Mouse (Mus musculus) liver, adult 2 months (tissue): Measurements from ENCODE around the gene Olfr127. TPM values are rescaled to one million over a fixed set of nuclear protein-coding genes. Genes with fewer than 3 reads are reported as not detected.
"Not testable (repeated sequence)": the region's sequence is repeated elsewhere in the genome, so short reads cannot be mapped to it uniquely, and the experiment has no call there.

Experiments used
- DNase-seq: peaks from one replicate; pipeline ENCODE4 v3.0.0-alpha.2; 2011; ENCODE audit warnings: low read depth, low spot score; ENCODE audit errors: extremely low read depth
- H3K27ac ChIP-seq: fragments of 200-500 bp; replicated peaks from 2 replicates; pipeline ENCODE4 v1.5.1; 2012; ENCODE audit warnings: low read depth, mild to moderate bottlenecking, control low read depth, inconsistent platforms, low read length; ENCODE audit not compliant: insufficient read depth
- H3K27me3 ChIP-seq: fragments of 200-500 bp; 2 replicates; pipeline ENCODE4 v1.6.1; 2012; ENCODE audit warnings: mild to moderate bottlenecking, moderate library complexity, low read length, inconsistent platforms; ENCODE audit not compliant: control insufficient read depth, insufficient read depth
- H3K36me3 ChIP-seq: fragments of 200-500 bp; 2 replicates; pipeline ENCODE4 v1.6.1; 2012; ENCODE audit warnings: low read length, inconsistent platforms; ENCODE audit not compliant: control insufficient read depth, insufficient read depth
- H3K4me1 ChIP-seq: fragments of 200-500 bp; 2 replicates; pipeline ENCODE4 v1.6.1; 2011; ENCODE audit warnings: low read length; ENCODE audit not compliant: control insufficient read depth, insufficient read depth
- H3K4me3 ChIP-seq: fragments of 200-500 bp; 2 replicates; pipeline ENCODE4 v1.5.1; 2011; ENCODE audit warnings: low read depth, mild to moderate bottlenecking, control low read depth, low read length, moderate library complexity; ENCODE audit not compliant: insufficient read depth
- H3K79me2 ChIP-seq: fragments of 200-500 bp; 2 replicates; pipeline ENCODE4 v1.6.1; 2012; ENCODE audit warnings: inconsistent platforms, mild to moderate bottlenecking, low read length, moderate library complexity; ENCODE audit not compliant: control insufficient read depth, insufficient read depth
- H3K9ac ChIP-seq: fragments of 200-500 bp; 2 replicates; pipeline ENCODE4 v1.6.1; 2012; ENCODE audit warnings: low read depth, mild to moderate bottlenecking, control low read depth, inconsistent platforms, low read length
- CTCF ChIP-seq: fragments of 200-500 bp; IDR thresholded peaks from 2 replicates; pipeline ENCODE4 v1.5.1; 2011; ENCODE audit warnings: low read depth, low read length, control low read depth
- POLR2A ChIP-seq: fragments of 200-500 bp; IDR thresholded peaks from 2 replicates; pipeline ENCODE4 v1.6.1; 2011; ENCODE audit warnings: low read length, control low read depth; ENCODE audit not compliant: insufficient read depth; ENCODE audit errors: extremely low read depth
- WGBS: fragments of 180-500 bp; shearing (Covaris S2); methylation state at CpG from one replicate; pipeline ENCODE4 v1.1.7; 2018; 5-methylcytosine and 5-hydroxymethylcytosine counted together
- polyA plus RNA-seq: library from polyadenylated mRNA; depleted of rRNA; stranded (reverse); fragments of >200 nt; gene quantifications from 2 replicates; pipeline ENCODE4 v1.2.3, GENCODE M21; 2012; rRNA removed
- total RNA-seq: library from RNA; depleted of rRNA; stranded (reverse); fragments of >200 nt; gene quantifications from 2 replicates; pipeline ENCODE4 v1.2.3, GENCODE M21; 2014; rRNA removed

Gene Olfr127
- total RNA-seq (not detected in 2 replicates), polyA plus RNA-seq (not detected in 2 replicates)

- H3K79me2 ChIP-seq: no peaks in the 10 kb centered on the region
- no peak within 1 kb of the TSS for H3K4me3 ChIP-seq
- no peak for TF ChIP-seq CTCF
- no peak for TF ChIP-seq POLR2A
- H3K27ac ChIP-seq: no peak within 1 kb of the TSS
- no peaks in the 10 kb centered on the region for H3K27me3 ChIP-seq
- H3K4me1 ChIP-seq: no peaks in the 10 kb centered on the region
- H3K36me3 ChIP-seq: no peaks in the 10 kb centered on the region
- DNase-seq: no peak
- H3K9ac ChIP-seq: no peak within 1 kb of the TSS
- WGBS: 60% methylated on average over 1 of the region's 1 CpGs
Measured at GRCm38 (mm10) chr17:37900137-37900536, at the start of gene Olfr127. TSS of gene Olfr127 (plus strand) at chr17:37900437.

GRCm38 (mm10) chr17:37863901-37864300 lies 36.3 kb upstream of the Olfr127 start:
- WGBS: 54% methylated on average over 2 of the region's 2 CpGs
- Histone ChIP-seq H3K36me3 (no peaks in the 10 kb centered on the region), H3K27ac (no peak overlapping the region), H3K27me3 (no peaks in the 10 kb centered on the region), H3K4me3 (no peak overlapping the region), H3K79me2 (no peaks in the 10 kb centered on the region), H3K4me1 (no peaks in the 10 kb centered on the region), H3K9ac (no peak overlapping the region)
- TF ChIP-seq CTCF (no peak), POLR2A (no peak)
- no peak for DNase-seq

GRCm38 (mm10) chr17:37869676-37870205 lies 30.5 kb upstream of the Olfr127 start:
- TF ChIP-seq CTCF: no peak
- no peak for TF ChIP-seq POLR2A

GRCm38 (mm10) chr17:37873830-37874229 lies 26.4 kb upstream of the Olfr127 start:
- H3K27me3 ChIP-seq: no peaks in the 10 kb centered on the region
- no peaks in the 10 kb centered on the region for H3K4me1 ChIP-seq
- no peak overlapping the region for H3K4me3 ChIP-seq
- H3K36me3 ChIP-seq: no peaks in the 10 kb centered on the region
- no peaks in the 10 kb centered on the region for H3K79me2 ChIP-seq
- DNase-seq: no peak
- WGBS: 73% methylated on average over 3 of the region's 3 CpGs
- no peak overlapping the region for H3K9ac ChIP-seq
- no peak for TF ChIP-seq CTCF
- TF ChIP-seq POLR2A: no peak
- H3K27ac ChIP-seq: no peak overlapping the region

More at GRCm38 (mm10) chr17:37869676-37870205, 30.5 kb upstream of the Olfr127 start:
- DNase-seq: no peak
- no peak overlapping the region for H3K27ac ChIP-seq
- H3K27me3 ChIP-seq: no peaks in the 10 kb centered on the region
- WGBS: 32% methylated on average over 8 of the region's 8 CpGs
- H3K4me1 ChIP-seq: no peaks in the 10 kb centered on the region
- no peak overlapping the region for H3K4me3 ChIP-seq
- no peaks in the 10 kb centered on the region for H3K79me2 ChIP-seq
- H3K36me3 ChIP-seq: no peaks in the 10 kb centered on the region
- H3K9ac ChIP-seq: no peak overlapping the region

GRCm38 (mm10) chr17:37906821-37907220 lies 6.6 kb downstream of the Olfr127 start:
- H3K4me3 ChIP-seq, H3K36me3 ChIP-seq, DNase-seq, H3K79me2 ChIP-seq, H3K9ac ChIP-seq, H3K27ac ChIP-seq, H3K27me3 ChIP-seq, H3K4me1 ChIP-seq: not testable (repeated sequence)
- 59% methylated on average over 8 of the region's 8 CpGs for WGBS

- Histone ChIP-seq H3K27me3 (no peaks in the 10 kb centered on the region), H3K4me1 (no peaks in the 10 kb centered on the region), H3K27ac (no peak within 1 kb of the TSS), H3K36me3 (no peaks in the 10 kb centered on the region), H3K79me2 (no peaks in the 10 kb centered on the region), H3K4me3 (no peak within 1 kb of the TSS), H3K9ac (no peak within 1 kb of the TSS)
- DNase-seq: no peak
- no peak for TF ChIP-seq POLR2A
Measured at GRCm38 (mm10) chr17:37920248-37920647, 20.0 kb downstream of the Olfr127 start, which contains the start of gene Olfr128. TSS of gene Olfr128 (plus strand) at chr17:37920548.
